Comparison of ENCODE assay signal across 22 mouse cellular contexts in the genomic region with DNA sequence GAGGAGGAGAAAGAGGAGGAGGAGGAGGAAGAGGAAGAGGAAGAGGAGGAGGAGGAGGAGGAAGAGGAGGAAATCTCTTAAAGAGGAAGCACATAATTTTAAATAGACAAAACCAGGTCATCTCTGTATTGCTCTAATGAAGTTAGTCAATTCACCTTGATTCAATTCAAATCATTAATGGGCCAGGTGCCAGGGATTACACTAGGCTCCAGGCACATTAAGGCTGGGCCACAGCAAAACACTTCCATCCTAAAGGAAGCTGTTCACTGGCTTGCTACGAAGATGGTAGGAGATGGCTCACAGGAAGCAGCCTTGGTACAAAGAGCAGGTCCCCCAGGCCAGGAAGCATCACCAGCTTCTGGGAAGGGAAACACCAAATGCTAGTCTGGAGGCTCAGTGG.
"Had no signal": no experiment of that assay in that cellular context is flagged by ENCODE, and none has a peak within 500 bp of the region (broad histone marks: within the 10 kb centered on the region; RNA-seq: fewer than 3 reads in every experiment).

No protein-coding gene starts in this region.

- DNase-seq: kidney, postnatal 14 days; kidney, postnatal 4 days; layer of hippocampus, postnatal 36 days; liver; lung, adult 18-20 months; lung, postnatal 10 days; lung, postnatal 36 days; retina, postnatal 1 day; right cerebral cortex, postnatal 25 days; spleen, adult 18-20 months; thymus, postnatal 36 days had no signal

- H3K4me3 ChIP-seq: limb, embryonic 10.5 days; limb, embryonic 13.5 days; liver, embryonic 12.5 days; liver, embryonic 15.5 days; lung, embryonic 15.5 days; megakaryocyte, embryonic 14.5 days; midbrain, embryonic 10.5 days; midbrain, embryonic 13.5 days; myocyte; neural tube, embryonic 13.5 days; stomach, embryonic 15.5 days had no signal

- H3K27ac ChIP-seq: limb, embryonic 10.5 days; limb, embryonic 13.5 days; liver, embryonic 12.5 days; liver, embryonic 15.5 days; lung, embryonic 15.5 days; midbrain, embryonic 10.5 days; midbrain, embryonic 13.5 days; neural tube, embryonic 13.5 days; stomach, embryonic 15.5 days had no signal
